Mouse (Mus musculus) ovary, adult 18-20 months (tissue): ENCODE results near the gene Hemgn.

Experiments
- DNase-seq: peaks from one replicate; pipeline ENCODE4 v3.0.0; 2022; ENCODE audit warnings: low spot score, mixed read lengths

The Hemgn gene

DNA sequence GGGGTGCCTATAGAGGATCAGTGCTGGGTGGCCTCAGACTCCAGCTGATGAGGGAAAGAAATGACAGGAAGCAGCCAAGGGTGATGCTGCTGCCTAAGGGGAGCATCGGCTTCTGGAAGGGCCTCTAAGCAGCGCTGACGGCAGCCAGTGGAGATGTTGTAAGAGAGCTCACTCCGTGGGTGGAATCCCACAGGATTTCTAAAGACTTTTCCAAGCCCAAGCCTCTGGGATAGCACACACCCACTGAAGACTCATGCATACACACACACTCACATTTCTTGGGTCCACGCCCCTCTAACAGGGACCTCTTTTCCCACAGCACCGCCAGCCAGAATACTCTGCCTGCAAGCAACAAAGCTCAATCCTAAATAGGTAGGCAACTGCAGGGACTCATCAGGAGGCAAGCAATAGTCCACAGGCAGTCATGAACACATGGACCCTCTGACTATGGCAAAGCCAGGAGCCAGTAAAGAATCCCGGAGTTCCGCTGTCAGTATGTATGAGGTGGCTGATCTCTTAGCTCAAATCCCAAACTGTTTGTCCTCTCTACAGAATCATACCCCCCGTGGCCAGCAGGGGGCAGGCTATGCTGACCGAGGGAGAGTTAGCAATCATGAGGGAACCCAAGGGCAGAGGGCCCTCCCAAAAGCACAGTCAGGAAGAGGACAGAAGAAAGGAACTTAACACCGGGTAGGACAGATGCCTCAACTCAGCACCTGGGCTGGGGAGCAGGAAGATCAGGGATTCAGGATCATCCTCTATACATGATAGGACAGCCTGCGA, 56.8 kb downstream of the Hemgn start:
- no peak for DNase-seq

DNA sequence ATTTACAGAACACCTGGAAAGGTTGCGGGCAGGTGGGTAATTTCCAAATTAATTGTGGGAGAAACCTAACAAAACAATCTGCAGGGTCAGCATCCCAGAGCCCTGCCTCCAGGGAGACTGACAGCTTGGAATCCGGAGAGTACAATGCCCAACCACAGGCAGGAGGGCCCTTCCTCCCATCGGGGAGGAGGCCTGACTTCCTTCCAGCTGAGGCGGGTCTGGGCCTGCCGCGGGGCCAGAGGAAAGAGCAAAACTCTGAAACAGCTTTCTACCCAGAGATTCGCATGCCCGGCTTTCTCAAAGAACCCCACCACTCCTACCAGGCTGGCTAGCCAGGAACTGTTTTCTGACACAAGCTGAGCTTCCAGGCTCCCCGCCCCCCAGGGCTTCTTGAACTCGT, 60.3 kb downstream of the Hemgn start:
- no peak for DNase-seq

DNA sequence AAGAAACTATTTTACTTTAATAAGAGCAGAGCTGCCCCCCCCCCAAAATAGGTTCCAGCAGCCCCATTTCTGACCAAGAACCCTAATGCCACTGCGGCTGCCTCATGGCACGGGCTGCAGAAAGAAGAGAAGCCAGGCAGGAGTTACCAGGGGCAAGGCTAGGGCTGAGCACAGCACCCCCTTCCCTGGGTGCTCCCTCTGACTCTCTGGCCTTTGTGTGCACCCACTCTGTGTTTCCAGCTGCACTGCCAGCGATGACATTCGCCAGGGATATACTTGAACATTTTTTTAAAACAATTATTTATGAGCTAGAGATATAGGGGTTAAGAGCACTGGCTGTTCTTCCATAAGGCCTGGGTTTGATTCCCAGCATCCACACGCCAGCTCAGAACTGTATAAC, 63.8 kb downstream of the Hemgn start:
- DNase-seq: no peak

DNA sequence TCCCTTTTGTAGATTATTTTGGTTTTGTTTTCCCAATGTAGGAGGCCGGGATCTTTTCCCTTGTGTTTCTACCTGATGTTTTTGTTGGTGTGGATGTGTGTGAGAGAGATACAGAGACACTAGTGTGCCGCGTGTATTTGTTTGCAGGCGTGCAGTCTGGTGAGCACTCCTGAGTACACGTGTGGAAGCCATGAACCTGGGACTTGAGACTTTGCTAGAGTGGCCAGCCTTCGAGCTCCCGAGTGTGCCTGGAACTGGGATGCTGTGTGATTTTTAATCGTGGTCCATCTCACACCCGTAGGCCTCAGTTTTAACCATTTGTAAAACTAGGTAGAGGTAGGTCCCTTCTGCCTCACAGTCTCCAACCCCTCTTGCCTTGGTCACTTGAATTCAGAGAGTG, 64.4 kb downstream of the Hemgn start:
- no peak for DNase-seq

DNA sequence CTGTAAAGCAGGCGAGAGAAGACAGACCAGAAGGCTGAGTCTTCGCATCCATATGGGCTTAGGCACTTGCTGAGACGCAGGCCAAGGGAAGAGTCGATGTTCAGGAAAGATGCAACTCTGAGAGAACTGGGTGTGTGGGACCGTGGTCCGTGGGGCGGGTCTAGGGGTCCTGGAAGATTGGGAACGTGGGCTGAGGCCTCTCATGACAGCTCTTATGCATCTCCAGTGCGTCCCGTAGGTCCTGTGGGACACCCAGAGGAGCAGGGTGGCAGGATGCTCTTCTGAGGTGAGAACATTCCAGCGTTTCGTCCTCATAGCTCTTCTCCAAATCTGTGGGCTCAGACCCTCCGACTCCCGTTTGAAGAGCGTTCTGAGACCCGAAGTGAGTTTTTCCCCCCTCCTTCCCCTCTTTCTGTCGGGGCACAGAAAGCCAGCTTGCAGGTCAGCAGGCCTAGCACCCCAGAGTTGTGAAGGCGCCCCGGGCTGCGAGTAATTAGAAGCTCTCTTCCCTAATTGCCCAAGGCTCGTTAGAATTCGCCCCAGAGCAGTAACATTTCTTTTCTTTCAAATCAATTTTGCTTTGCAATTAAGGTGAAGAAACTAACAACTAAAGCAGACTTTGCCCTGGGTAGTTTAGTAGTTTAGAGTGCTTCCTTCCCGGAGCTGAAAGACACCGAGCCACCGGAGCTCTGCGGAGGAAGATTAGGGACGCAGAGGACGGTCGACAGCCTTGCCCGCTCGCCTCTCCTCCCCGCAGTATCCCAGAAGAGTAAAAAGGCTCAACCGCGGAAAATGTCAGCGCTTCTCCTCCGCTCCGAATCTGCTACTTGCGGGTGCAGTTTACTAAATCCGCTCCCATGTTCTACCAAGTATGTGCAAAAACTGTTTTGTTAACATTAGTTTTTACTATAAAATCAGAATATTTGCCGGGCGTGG, 65.5 kb downstream of the Hemgn start:
- no peak for DNase-seq

DNA sequence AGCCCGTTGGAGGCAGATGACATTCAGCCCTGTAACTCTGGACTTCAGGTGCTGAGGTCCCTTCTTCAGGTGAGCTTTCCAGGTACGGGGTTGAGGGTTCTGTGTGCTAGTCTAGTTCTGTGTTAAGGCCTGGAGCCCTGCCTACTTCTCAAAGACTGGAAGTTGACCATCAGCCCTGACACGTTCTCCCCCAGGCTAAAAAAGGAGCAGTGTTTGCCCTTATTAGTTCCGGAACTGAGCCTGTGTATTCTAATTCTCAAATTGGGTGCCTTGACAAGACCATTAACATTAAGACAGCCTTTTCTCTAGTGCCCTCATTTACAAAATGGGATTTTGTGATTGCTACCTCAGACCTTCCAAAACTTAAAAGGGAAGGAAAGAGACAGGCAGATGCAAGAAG, 66.2 kb downstream of the Hemgn start:
- DNase-seq: no peak

DNA sequence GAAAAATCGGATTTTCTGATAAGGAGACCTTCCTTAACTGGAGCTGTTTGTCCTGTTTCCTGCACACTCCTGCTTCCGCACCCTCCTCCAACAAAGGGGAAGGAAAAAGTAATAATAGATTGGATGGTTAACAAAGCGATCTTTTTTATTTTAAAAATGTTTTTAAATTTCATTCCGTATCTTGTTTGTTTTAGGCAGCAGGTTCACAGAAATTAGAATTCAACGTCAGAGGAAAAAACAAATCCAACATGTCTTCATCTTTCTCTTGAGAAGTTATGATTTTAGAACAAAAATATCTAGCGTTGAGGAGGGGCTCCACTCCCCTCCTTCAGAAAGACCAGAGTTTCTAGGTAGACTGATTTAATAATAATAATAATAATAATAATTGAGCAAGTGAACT, 67.1 kb downstream of the Hemgn start:
- no peak for DNase-seq

DNA sequence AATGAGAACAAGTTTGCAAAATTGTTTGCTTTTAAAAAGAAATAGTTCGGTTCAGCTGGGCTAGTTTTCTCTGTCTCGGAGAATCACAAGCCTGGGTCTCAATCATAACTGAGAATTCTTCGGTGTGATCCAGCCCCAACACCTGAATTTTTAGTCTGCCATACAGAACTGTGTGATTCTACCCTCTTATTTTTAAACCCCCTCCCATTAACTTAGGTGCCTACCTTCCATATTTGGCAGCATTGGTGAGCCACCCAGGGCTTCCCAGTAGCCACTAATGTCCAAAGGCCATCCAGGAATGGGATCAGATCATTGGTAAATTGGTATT, 67.6 kb downstream of the Hemgn start:
- DNase-seq: no peak

DNA sequence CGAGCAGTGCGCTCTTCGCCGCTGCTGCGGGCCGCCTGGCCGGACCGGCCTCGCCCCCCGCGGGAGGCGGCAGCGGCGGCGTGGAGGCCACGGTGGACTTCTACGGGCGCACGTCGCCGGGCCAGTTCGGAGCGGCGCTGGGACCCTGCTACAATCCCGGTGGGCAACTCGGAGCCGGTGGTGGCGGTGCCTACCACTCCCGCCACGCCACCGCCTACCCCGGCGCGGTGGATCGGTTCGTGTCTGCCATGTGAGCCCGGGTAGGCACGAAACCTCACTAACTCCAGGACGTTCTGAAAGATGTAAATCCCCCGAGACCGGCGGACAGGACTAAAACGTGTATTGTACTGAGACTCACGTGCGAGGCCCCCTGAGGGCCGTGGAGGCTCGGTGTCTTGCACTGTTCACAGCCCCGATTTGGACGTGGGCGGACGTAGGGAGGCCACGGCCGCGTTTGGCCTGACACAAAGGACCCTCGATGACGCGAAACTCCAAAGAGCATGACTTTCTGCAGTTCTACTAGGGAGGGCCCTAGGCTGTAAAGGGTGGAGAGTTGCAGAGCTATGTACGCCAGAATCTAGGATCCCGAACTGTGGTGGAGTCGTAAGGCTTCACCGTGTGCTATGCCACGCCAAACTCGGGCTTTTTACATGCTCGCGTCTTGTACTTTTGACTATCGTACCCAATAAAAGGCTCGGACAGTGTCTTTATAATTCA, 68.1 kb downstream of the Hemgn start:
- no peak for DNase-seq

DNA sequence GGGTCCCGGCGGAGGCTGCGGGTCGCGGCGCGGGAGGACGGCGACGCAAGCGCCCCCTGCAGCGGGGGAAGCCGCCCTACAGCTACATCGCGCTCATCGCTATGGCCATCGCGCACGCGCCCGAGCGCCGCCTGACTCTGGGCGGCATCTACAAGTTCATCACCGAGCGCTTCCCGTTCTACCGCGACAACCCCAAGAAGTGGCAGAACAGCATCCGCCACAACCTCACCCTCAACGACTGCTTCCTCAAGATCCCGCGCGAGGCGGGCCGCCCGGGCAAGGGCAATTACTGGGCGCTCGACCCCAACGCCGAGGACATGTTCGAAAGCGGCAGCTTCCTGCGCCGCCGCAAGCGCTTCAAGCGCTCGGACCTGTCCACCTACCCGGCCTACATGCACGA, 69.0 kb downstream of the Hemgn start:
- no peak for DNase-seq
